Mouse (Mus musculus) ES-E14 (cell line): ENCODE results near the gene Tmem123. TPM values are rescaled to one million over a fixed set of nuclear protein-coding genes. Genes with fewer than 3 reads are reported as not detected.

Source experiments
- DNase-seq: peaks from one replicate; pipeline ENCODE4 v3.0.0-alpha.2; 2013; ENCODE audit warnings: low read depth, low spot score
- H3K27ac ChIP-seq: 2 replicates; pipeline ENCODE4 v1.5.1; 2012; ENCODE audit warnings: low read depth, mild to moderate bottlenecking, low read length, moderate library complexity, mixed read lengths; ENCODE audit not compliant: poor library complexity, insufficient read depth, severe bottlenecking
- H3K36me3 ChIP-seq: 2 replicates; pipeline ENCODE4 v1.6.1; 2012; ENCODE audit warnings: mild to moderate bottlenecking, low read length, moderate library complexity, mixed read lengths; ENCODE audit not compliant: control insufficient read depth, poor library complexity, insufficient read depth, severe bottlenecking
- H3K4me1 ChIP-seq, 2 experiments: fragments of 150-350 bp in 1 of 2; sonication (generic) in 1 of 2; 2 replicates each; pipeline ENCODE4 v1.6.1; 2012; ENCODE audit warnings: low read length in 2 of 2, mild to moderate bottlenecking in 1 of 2, mixed read lengths in 1 of 2; ENCODE audit not compliant: control insufficient read depth in 2 of 2, insufficient read depth in 2 of 2, poor library complexity in 1 of 2
- H3K4me3 ChIP-seq, 2 experiments: fragments of 150-350 bp in 1 of 2; sonication (generic) in 1 of 2; 2 replicates each; pipeline ENCODE4 v1.5.1; 2012; ENCODE audit warnings: low read length in 2 of 2, low read depth in 1 of 2, mild to moderate bottlenecking in 1 of 2, mixed read lengths in 1 of 2; ENCODE audit not compliant: insufficient read depth in 1 of 2, poor library complexity in 1 of 2, severe bottlenecking in 1 of 2
- H3K9ac ChIP-seq: 2 replicates; pipeline ENCODE4 v1.6.1; 2012; ENCODE audit warnings: low read depth, mild to moderate bottlenecking, low read length, mixed read lengths; ENCODE audit not compliant: poor library complexity, insufficient read depth, severe bottlenecking
- H3K9me3 ChIP-seq: fragments of 150-350 bp; sonication (generic); 2 replicates; pipeline ENCODE4 v1.6.1; 2012; ENCODE audit warnings: low read depth, mild to moderate bottlenecking, low read length; ENCODE audit not compliant: control insufficient read depth, insufficient read depth
- CHD2 ChIP-seq: IDR thresholded peaks from 2 replicates; pipeline ENCODE4 v1.6.1; 2014; ENCODE audit warnings: mild to moderate bottlenecking, low read depth, low read length, inconsistent platforms
- HCFC1 ChIP-seq: IDR thresholded peaks from 2 replicates; pipeline ENCODE4 v1.6.1; 2012; ENCODE audit warnings: low read length, inconsistent platforms, borderline replicate concordance; ENCODE audit not compliant: insufficient read depth
- MAFK ChIP-seq: IDR thresholded peaks from 2 replicates; pipeline ENCODE4 v1.6.1; 2014; ENCODE audit warnings: mild to moderate bottlenecking, low read depth, low read length, inconsistent platforms; ENCODE audit not compliant: insufficient read depth
- ZC3H11A ChIP-seq: IDR thresholded peaks from 2 replicates; pipeline ENCODE4 v1.6.1; 2012; ENCODE audit warnings: low read depth, mild to moderate bottlenecking, inconsistent platforms, low read length, borderline replicate concordance
- ZNF384 ChIP-seq: IDR thresholded peaks from 2 replicates; pipeline ENCODE4 v1.6.1; 2012; ENCODE audit warnings: low read depth, low read length, inconsistent platforms
- in situ Hi-C, 2 experiments: fragments of 600-800 bp; cut with MboI; formaldehyde crosslinking; loops; one replicate each; pipeline ENCODE4 v1.15.1; 2025; ENCODE audit warnings: low sequenced_read_pairs in 2 of 2, inconsistent platforms in 1 of 2; ENCODE audit not compliant: unreplicated experiment in 2 of 2
- total RNA-seq: library from RNA; depleted of rRNA; stranded (reverse); fragments of 300-350 nt; gene quantifications from 2 replicates; pipeline ENCODE4 v1.2.3, GENCODE M21; 2012

Gene Tmem123
- total RNA-seq, 1 experiment, result 27.5 TPM

- in situ Hi-C loops, result no loop called here
- DNase-seq, result no peak
- Histone ChIP-seq H3K9me3 (no peaks in the 10 kb centered on the region), H3K36me3 (peaks cover 6% of the 10 kb centered on the region; the same call in 1 of the 2 replicates), H3K4me3 (0 out of 4 replicates have a peak overlapping the region, but pooled peaks of 1 of the 2 experiments have one; percentile 83), H3K27ac (no peak overlapping the region), H3K9ac (no peak overlapping the region), H3K4me1 (peaks cover 0 to 12% of the 10 kb centered on the region in 2 experiments; a peak in 2 of 4 replicates)
- TF ChIP-seq MAFK (no peak), ZNF384 (no peak), CHD2 (no peak)
Measured at GRCm38 (mm10) chr9:7765236-7765635, 1.4 kb downstream of the Tmem123 start.

DNA sequence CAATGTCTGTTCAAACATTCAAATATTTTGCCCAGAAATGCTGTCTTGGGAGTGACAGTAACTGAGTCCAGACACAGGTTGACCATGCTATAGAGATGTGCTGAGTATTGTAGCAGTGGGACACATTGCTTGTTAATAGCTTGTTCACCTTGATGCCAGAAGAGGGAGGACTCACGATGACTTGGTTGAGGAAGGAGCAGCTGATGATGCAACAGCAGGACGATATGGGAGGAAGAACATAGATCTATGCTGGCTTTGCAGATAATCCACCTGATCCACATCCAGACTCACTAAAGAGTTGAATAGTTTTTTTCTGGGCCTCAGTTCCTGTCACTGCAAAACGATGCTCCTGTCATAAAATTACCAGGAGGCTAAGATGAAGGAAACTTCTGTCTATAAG is 2.7 kb downstream of the Tmem123 start:
- peaks cover 7% of the 10 kb centered on the region; the same call in 1 of the 2 replicates for H3K36me3 ChIP-seq
- in situ Hi-C loops, result no loop called here
- peaks cover 0 to 11% of the 10 kb centered on the region in 2 experiments; a peak in 2 of 4 replicates for H3K4me1 ChIP-seq
- H3K9ac ChIP-seq, result no peak overlapping the region
- no peak overlapping the region for H3K27ac ChIP-seq
- TF ChIP-seq CHD2 (no peak), HCFC1 (no peak), ZNF384 (no peak), ZC3H11A (no peak), MAFK (no peak)
- DNase-seq, result no peak
- no peaks in the 10 kb centered on the region for H3K9me3 ChIP-seq
- H3K4me3 ChIP-seq, result no peak overlapping the region

DNA sequence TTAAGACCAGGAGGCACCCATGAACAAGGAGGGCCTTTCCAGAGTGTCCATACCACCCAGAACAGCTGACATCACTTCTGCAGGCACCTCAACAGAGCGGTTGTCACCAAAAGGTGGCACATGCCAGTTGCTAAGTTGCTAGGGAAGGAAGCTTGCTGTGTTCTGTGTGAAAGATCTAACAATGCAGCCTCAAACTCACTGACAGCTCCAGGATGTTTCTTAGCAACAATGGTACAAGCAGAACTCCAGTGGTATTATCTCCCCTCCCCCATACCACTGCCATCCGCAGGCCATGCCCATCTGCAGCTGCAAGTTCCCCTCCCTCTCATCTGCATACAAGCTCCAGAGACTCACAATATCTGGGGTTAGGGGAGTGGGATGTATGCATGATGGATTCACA is 3.7 kb downstream of the Tmem123 start:
- H3K9ac ChIP-seq, result no peak overlapping the region
- H3K4me3 ChIP-seq, result no peak overlapping the region
- peaks cover 12% of the 10 kb centered on the region; the same call in 1 of the 2 replicates for H3K36me3 ChIP-seq
- in situ Hi-C loops, result no loop called here
- DNase-seq, result no peak
- H3K27ac ChIP-seq, result no peak overlapping the region
- H3K4me1 ChIP-seq, result peaks cover 0 to 9% of the 10 kb centered on the region in 2 experiments; a peak in 2 of 4 replicates
- H3K9me3 ChIP-seq, result no peaks in the 10 kb centered on the region
- TF ChIP-seq CHD2, result no peak
- no peak for TF ChIP-seq MAFK
- TF ChIP-seq ZC3H11A, result no peak
- no peak for TF ChIP-seq ZNF384
- no peak for TF ChIP-seq HCFC1

DNA sequence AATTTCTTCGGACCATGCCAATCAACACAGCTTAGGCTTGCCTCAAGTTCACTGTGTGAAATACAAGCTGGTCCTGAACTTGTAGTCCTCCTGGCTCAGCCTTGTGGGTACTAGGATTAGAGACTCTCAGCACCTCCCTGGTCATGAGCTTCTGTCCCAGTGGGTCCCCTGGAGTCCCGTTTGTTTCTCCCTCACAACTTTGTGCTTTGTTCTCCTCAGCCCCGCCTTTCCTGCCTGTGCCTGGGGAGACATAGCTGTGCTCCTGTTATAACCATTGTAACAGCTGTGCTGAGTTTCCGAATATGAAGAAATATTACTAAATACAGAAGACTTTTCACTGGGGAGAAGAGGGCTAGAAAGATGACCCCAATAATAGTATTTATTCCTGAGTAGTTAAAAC is 5.2 kb downstream of the Tmem123 start:
- DNase-seq, result no peak
- no peak overlapping the region for H3K4me3 ChIP-seq
- TF ChIP-seq MAFK, result no peak
- no peak for TF ChIP-seq ZC3H11A
- TF ChIP-seq ZNF384, result no peak
- TF ChIP-seq HCFC1, result no peak
- no peak for TF ChIP-seq CHD2

DNA sequence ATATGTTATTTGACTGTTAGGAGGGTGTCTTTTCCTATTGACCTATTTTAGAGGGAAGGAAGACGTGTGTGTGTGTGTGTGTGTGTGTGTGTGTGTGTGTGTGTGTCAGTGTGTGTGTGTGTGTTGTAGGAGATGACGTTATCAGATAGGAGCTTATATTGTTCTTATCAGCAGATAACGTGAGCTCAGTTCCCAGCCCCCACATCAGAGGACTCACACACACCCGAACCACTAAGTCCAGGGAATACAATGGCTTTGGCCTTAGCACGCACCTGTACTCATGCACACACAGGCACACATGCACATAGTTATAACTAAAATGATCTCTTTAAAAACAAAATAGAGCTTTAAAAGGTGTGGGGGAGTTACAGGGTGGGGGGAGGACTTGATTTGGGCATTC is 5.7 kb downstream of the Tmem123 start:
- Histone ChIP-seq H3K4me3 (no peak overlapping the region), H3K27ac (no peak overlapping the region), H3K4me1 (peaks cover 0 to 6% of the 10 kb centered on the region in 2 experiments; a peak in 2 of 4 replicates), H3K36me3 (peaks cover 14% of the 10 kb centered on the region; the same call in 1 of the 2 replicates), H3K9me3 (no peaks in the 10 kb centered on the region), H3K9ac (no peak overlapping the region)
- in situ Hi-C loops, result no loop called here
- DNase-seq, result no peak
- no peak for TF ChIP-seq ZC3H11A
- TF ChIP-seq ZNF384, result no peak
- TF ChIP-seq CHD2, result no peak
- TF ChIP-seq HCFC1, result no peak
- TF ChIP-seq MAFK, result no peak

More for the DNA sequence above, 5.2 kb downstream of the Tmem123 start:
- in situ Hi-C loops, result no loop called here
- Histone ChIP-seq H3K4me1 (peaks cover 0 to 6% of the 10 kb centered on the region in 2 experiments; a peak in 2 of 4 replicates), H3K27ac (no peak overlapping the region), H3K36me3 (peaks cover 12% of the 10 kb centered on the region; the same call in 1 of the 2 replicates), H3K9ac (no peak overlapping the region), H3K9me3 (no peaks in the 10 kb centered on the region)
